In genomic region chr3:159034806-159035205, GRCm38 (mm10) we compare ENCODE assay signal across 22 mouse cellular contexts.
DNase-seq lines count a peak whose midpoint lies in the region; ATAC-seq and TF ChIP-seq lines count a peak whose summit lies in the region.
"Had no signal": no experiment of that assay in that cellular context is flagged by ENCODE, and none has a peak within 500 bp of the region (broad histone marks: within the 10 kb centered on the region; RNA-seq: fewer than 3 reads in every experiment).

No protein-coding gene starts in this region.

- no peak for TF ChIP-seq POLR2A in thymus, adult 2 months (IDR thresholded peaks at IDR 0.05; ENCODE audit: control insufficient read depth, extremely low read depth, insufficient read depth, low read length, poor library complexity)

- peak; percentile 41 for TF ChIP-seq CTCF in layer of hippocampus, adult 2 months (conservative IDR thresholded peaks at IDR 0.05)
- no peak for TF ChIP-seq CTCF in thymus, adult 2 months (IDR thresholded peaks at IDR 0.05; ENCODE audit: borderline replicate concordance, control insufficient read depth, extremely low read depth, insufficient read depth, low read length, poor library complexity)

- no peaks in the 10 kb centered on the region for H3K9me3 ChIP-seq in heart, embryonic 11.5 days (replicated peaks; ENCODE audit: control insufficient read depth, low read length)
- H3K9me3 ChIP-seq: embryonic facial prominence, embryonic 15.5 days; forebrain, embryonic 10.5 days; hindbrain, embryonic 10.5 days; limb, embryonic 13.5 days; stomach, embryonic 15.5 days had no signal

- WGBS in thymus, adult 2 months, result 69% methylated on average over 4 of the region's 4 CpGs
- WGBS in heart, embryonic 11.5 days (ENCODE audit: insufficient replicate concordance), result 58% methylated on average over 4 of the region's 4 CpGs

- no peak overlapping the region for H3K9ac ChIP-seq in heart, embryonic 11.5 days (ENCODE audit: low read depth, low read length)
- H3K9ac ChIP-seq: embryonic facial prominence, embryonic 15.5 days; limb, embryonic 13.5 days; liver, embryonic 14.5 days; stomach, embryonic 15.5 days had no signal

- peak overlapping the region; percentile 86 for H3K27ac ChIP-seq in layer of hippocampus, adult 2 months
- no peak overlapping the region for H3K27ac ChIP-seq in thymus, adult 2 months (ENCODE audit: control insufficient read depth, insufficient read depth, low read length)
- no peak overlapping the region for H3K27ac ChIP-seq in heart, embryonic 11.5 days (ENCODE audit: low read depth, low read length)
- H3K27ac ChIP-seq: embryonic facial prominence, embryonic 15.5 days; forebrain, embryonic 10.5 days; hindbrain, embryonic 10.5 days; limb, embryonic 13.5 days; liver, embryonic 14.5 days; stomach, embryonic 15.5 days had no signal

- no peak overlapping the region for H3K4me3 ChIP-seq in layer of hippocampus, adult 2 months
- H3K4me3 ChIP-seq in thymus, adult 2 months (ENCODE audit: control insufficient read depth, insufficient read depth, low read length), result no peak overlapping the region
- no peak overlapping the region for H3K4me3 ChIP-seq in heart, embryonic 11.5 days (ENCODE audit: low read depth, low read length)
- H3K4me3 ChIP-seq: embryonic facial prominence, embryonic 15.5 days; forebrain, embryonic 10.5 days; hindbrain, embryonic 10.5 days; limb, embryonic 13.5 days; stomach, embryonic 15.5 days had no signal

- no peak for ATAC-seq in heart, embryonic 11.5 days (replicated peaks; ENCODE audit: insufficient number of reproducible peaks, low FRiP score, low TSS enrichment)
- ATAC-seq: midbrain, embryonic 16.5 days had no signal

- H3K27me3 ChIP-seq in thymus, adult 2 months (ENCODE audit: control insufficient read depth, insufficient read depth, low read length), result no peaks in the 10 kb centered on the region
- no peaks in the 10 kb centered on the region for H3K27me3 ChIP-seq in heart, embryonic 11.5 days (ENCODE audit: control insufficient read depth, insufficient read depth, low read length)
- H3K27me3 ChIP-seq: embryonic facial prominence, embryonic 15.5 days; limb, embryonic 13.5 days; stomach, embryonic 15.5 days had no signal

- peak; percentile 58 to 79 for DNase-seq in layer of hippocampus, adult 18-20 months (ENCODE audit: low spot score in 2 of 2)
- no peak for DNase-seq in layer of hippocampus, adult 9-10 months (ENCODE audit: low spot score)
- peak; percentile 58 to 82 for DNase-seq in layer of hippocampus, adult 2 months (ENCODE audit: low spot score in 2 of 2)
- peak; percentile 80 to 85 for DNase-seq in left cerebral cortex, adult 9 months (ENCODE audit: low spot score in 2 of 2)
- peak; percentile 59 for DNase-seq in right cerebral cortex, postnatal 25 days
- DNase-seq in gastrocnemius, adult 8-10 months (ENCODE audit: low spot score in 2 of 2), result no peak
- no peak for DNase-seq in thymus, adult 2 months
- DNase-seq: cerebellum, adult 9-11 months; embryo, embryonic 11 days; kidney, adult 8-10 months; kidney, postnatal 25 days; lung, postnatal 14 days; spleen, adult 18-20 months; thymus, postnatal 4 days had no signal

- H3K36me3 ChIP-seq in thymus, adult 2 months (ENCODE audit: control insufficient read depth, insufficient read depth, low read length), result no peaks in the 10 kb centered on the region
- no peaks in the 10 kb centered on the region for H3K36me3 ChIP-seq in heart, embryonic 11.5 days (ENCODE audit: control insufficient read depth, insufficient read depth, low read length)
- H3K36me3 ChIP-seq: embryonic facial prominence, embryonic 15.5 days; forebrain, embryonic 10.5 days; hindbrain, embryonic 10.5 days; limb, embryonic 13.5 days; stomach, embryonic 15.5 days had no signal

- no peak overlapping the region for H3K4me2 ChIP-seq in heart, embryonic 11.5 days
- H3K4me2 ChIP-seq: embryonic facial prominence, embryonic 15.5 days; limb, embryonic 13.5 days; stomach, embryonic 15.5 days had no signal

- H3K4me1 ChIP-seq in thymus, adult 2 months (replicated peaks; ENCODE audit: control insufficient read depth, insufficient read depth, low read length), result no peaks in the 10 kb centered on the region
- no peaks in the 10 kb centered on the region for H3K4me1 ChIP-seq in heart, embryonic 11.5 days (ENCODE audit: control insufficient read depth, insufficient read depth, low read length)
- H3K4me1 ChIP-seq: embryonic facial prominence, embryonic 15.5 days; forebrain, embryonic 10.5 days; hindbrain, embryonic 10.5 days; limb, embryonic 13.5 days; stomach, embryonic 15.5 days had no signal

Comparison
In these comparisons a context has a peak if more than half of its experiments do, and no peak if none do; other contexts are left out.
1. DNase-seq: peak in layer of hippocampus, adult 18-20 months (2 of 2), layer of hippocampus, adult 2 months (2 of 2), left cerebral cortex, adult 9 months (2 of 2) and right cerebral cortex, postnatal 25 days (single experiment); none in layer of hippocampus, adult 9-10 months (single experiment), gastrocnemius, adult 8-10 months (0 of 2) and thymus, adult 2 months (single experiment).